Mouse (Mus musculus): ENCODE results near the gene Ctf2. TPM values are rescaled to one million over a fixed set of nuclear protein-coding genes. Genes with fewer than 3 reads are reported as not detected.

The Ctf2 gene
- polyA plus RNA-seq, 1 experiment from 2014 or later, result 0.07 TPM

- WGBS (ENCODE audit: insufficient replicate concordance), result under 1% methylated on average over 19 of the region's 19 CpGs
These were observed 13.3 kb upstream of the Ctf2 start for GRCm38 (mm10) chr7:127745251-127745651.

GRCm38 (mm10) chr7:127744366-127745045 lies 12.5 kb upstream of the Ctf2 start, which contains the start of gene Fbxl19:
Fbxl19 (plus strand) TSS chr7:127744543.
- Histone ChIP-seq H3K36me3 (peaks cover 17% of the 10 kb centered on the region), H3K9me3 (replicated peaks) (no peaks in the 10 kb centered on the region), H3K27me3 (no peaks in the 10 kb centered on the region), H3K4me3 (replicated peaks) (peak within 1 kb of the TSS; percentile 70), H3K4me1 (replicated peaks) (peaks cover 37% of the 10 kb centered on the region), H3K4me2 (peak within 1 kb of the TSS; percentile 98), H3K9ac (peak within 1 kb of the TSS; percentile 78), H3K27ac (peak within 1 kb of the TSS; percentile 84)
- DNase-seq (peak; percentile 60), ATAC-seq (ENCODE audit: low read depth) (no peak)
- under 1% methylated on average over 26 of the region's 26 CpGs for WGBS (ENCODE audit: insufficient replicate concordance)

More at GRCm38 (mm10) chr7:127745251-127745651, 13.3 kb upstream of the Ctf2 start:
- H3K9ac ChIP-seq, result peak overlapping the region; percentile 78
- H3K27ac ChIP-seq, result peak overlapping the region; percentile 84
- DNase-seq (peak; percentile 84), ATAC-seq (ENCODE audit: low read depth) (peak; percentile 81)
- H3K36me3 ChIP-seq, result peaks cover 24% of the 10 kb centered on the region
- peaks cover 37% of the 10 kb centered on the region for H3K4me1 ChIP-seq (replicated peaks)
- peak overlapping the region; percentile 70 for H3K4me3 ChIP-seq (replicated peaks)
- H3K9me3 ChIP-seq (replicated peaks), result no peaks in the 10 kb centered on the region
- peak overlapping the region; percentile 98 for H3K4me2 ChIP-seq
- no peaks in the 10 kb centered on the region for H3K27me3 ChIP-seq

GRCm38 (mm10) chr7:127730170-127730569 lies 1.8 kb downstream of the Ctf2 start:
- H3K9me3 ChIP-seq (replicated peaks), result no peaks in the 10 kb centered on the region
- H3K27ac ChIP-seq, result no peak overlapping the region
- no peak overlapping the region for H3K9ac ChIP-seq
- no peaks in the 10 kb centered on the region for H3K4me1 ChIP-seq (replicated peaks)
- WGBS (ENCODE audit: insufficient replicate concordance), result 48% methylated on average over 4 of the region's 4 CpGs
- no peak overlapping the region for H3K4me3 ChIP-seq (replicated peaks)
- H3K27me3 ChIP-seq, result no peaks in the 10 kb centered on the region
- DNase-seq (no peak), ATAC-seq (ENCODE audit: low read depth) (no peak)
- no peaks in the 10 kb centered on the region for H3K36me3 ChIP-seq
- no peak overlapping the region for H3K4me2 ChIP-seq

- Histone ChIP-seq H3K9ac (no peak overlapping the region), H3K4me3 (replicated peaks) (no peak overlapping the region), H3K4me1 (replicated peaks) (no peaks in the 10 kb centered on the region), H3K9me3 (replicated peaks) (no peaks in the 10 kb centered on the region), H3K36me3 (no peaks in the 10 kb centered on the region), H3K4me2 (no peak overlapping the region), H3K27me3 (no peaks in the 10 kb centered on the region), H3K27ac (no peak overlapping the region)
- 63% methylated on average over 7 of the region's 7 CpGs for WGBS (ENCODE audit: insufficient replicate concordance)
- no peak for ATAC-seq (ENCODE audit: low read depth)
- DNase-seq, result no peak
These were observed 4.1 kb downstream of the Ctf2 start for GRCm38 (mm10) chr7:127727898-127728297.

GRCm38 (mm10) chr7:127725924-127726323 lies 6.0 kb downstream of the Ctf2 start:
- H3K27ac ChIP-seq, result no peak overlapping the region
- 50% methylated on average over 6 of the region's 6 CpGs for WGBS (ENCODE audit: insufficient replicate concordance)

GRCm38 (mm10) chr7:127725490-127725889 lies 6.5 kb downstream of the Ctf2 start:
- Histone ChIP-seq H3K4me2 (no peak overlapping the region), H3K27ac (no peak overlapping the region), H3K4me3 (replicated peaks) (no peak overlapping the region), H3K4me1 (replicated peaks) (no peaks in the 10 kb centered on the region), H3K9me3 (replicated peaks) (no peaks in the 10 kb centered on the region), H3K9ac (no peak overlapping the region), H3K36me3 (no peaks in the 10 kb centered on the region), H3K27me3 (no peaks in the 10 kb centered on the region)
- ATAC-seq (ENCODE audit: low read depth), result no peak
- DNase-seq, result no peak
- WGBS (ENCODE audit: insufficient replicate concordance), result 46% methylated on average over 2 of the region's 2 CpGs

More at GRCm38 (mm10) chr7:127725924-127726323, 6.0 kb downstream of the Ctf2 start:
- H3K9me3 ChIP-seq (replicated peaks), result no peaks in the 10 kb centered on the region
- no peaks in the 10 kb centered on the region for H3K4me1 ChIP-seq (replicated peaks)
- DNase-seq, result no peak
- no peak for ATAC-seq (ENCODE audit: low read depth)
- H3K36me3 ChIP-seq, result no peaks in the 10 kb centered on the region
- no peak overlapping the region for H3K4me3 ChIP-seq (replicated peaks)
- no peak overlapping the region for H3K9ac ChIP-seq
- H3K27me3 ChIP-seq, result no peaks in the 10 kb centered on the region
- no peak overlapping the region for H3K4me2 ChIP-seq

- Histone ChIP-seq H3K36me3 (no peaks in the 10 kb centered on the region), H3K4me1 (replicated peaks) (peaks cover 11% of the 10 kb centered on the region), H3K27ac (no peak overlapping the region), H3K4me2 (no peak overlapping the region), H3K4me3 (replicated peaks) (no peak overlapping the region), H3K9ac (no peak overlapping the region), H3K27me3 (peaks cover 11% of the 10 kb centered on the region), H3K9me3 (replicated peaks) (no peaks in the 10 kb centered on the region)
- WGBS (ENCODE audit: insufficient replicate concordance), result 72% methylated on average over 6 of the region's 6 CpGs
- no peak for DNase-seq
- ATAC-seq (ENCODE audit: low read depth), result no peak
These were observed 12.7 kb downstream of the Ctf2 start for GRCm38 (mm10) chr7:127719258-127719657.

GRCm38 (mm10) chr7:127718339-127718738 lies 13.6 kb downstream of the Ctf2 start:
- DNase-seq, result no peak
- no peak for ATAC-seq (ENCODE audit: low read depth)
- Histone ChIP-seq H3K9me3 (replicated peaks) (no peaks in the 10 kb centered on the region), H3K9ac (no peak overlapping the region), H3K4me2 (no peak overlapping the region), H3K4me3 (replicated peaks) (no peak overlapping the region), H3K27me3 (peaks cover 11% of the 10 kb centered on the region), H3K27ac (no peak overlapping the region), H3K4me1 (replicated peaks) (peaks cover 11% of the 10 kb centered on the region), H3K36me3 (no peaks in the 10 kb centered on the region)
- 68% methylated on average over 6 of the region's 6 CpGs for WGBS (ENCODE audit: insufficient replicate concordance)

- DNase-seq (peak; percentile 50), ATAC-seq (ENCODE audit: low read depth) (peak; percentile 66)
- whole genome bisulfite sequencing (ENCODE audit: insufficient replicate concordance), result 1% methylated on average over 41 of the region's 41 CpGs
- peak overlapping the region; percentile 49 for H3K4me3 ChIP-seq (replicated peaks)
- H3K9ac ChIP-seq, result peak overlapping the region; percentile 62
- H3K27me3 ChIP-seq, result peaks cover 11% of the 10 kb centered on the region
- H3K9me3 ChIP-seq (replicated peaks), result no peaks in the 10 kb centered on the region
- H3K27ac ChIP-seq, result no peak overlapping the region
- H3K36me3 ChIP-seq, result no peaks in the 10 kb centered on the region
- peak overlapping the region; percentile 78 for H3K4me2 ChIP-seq
- peaks cover 25% of the 10 kb centered on the region for H3K4me1 ChIP-seq (replicated peaks)
These were observed 15.0 kb downstream of the Ctf2 start for GRCm38 (mm10) chr7:127716992-127717391.

- ATAC-seq (ENCODE audit: low read depth) (no peak), DNase-seq (no peak)
- Histone ChIP-seq H3K4me3 (replicated peaks) (no peak overlapping the region), H3K4me1 (replicated peaks) (peaks cover 33% of the 10 kb centered on the region), H3K4me2 (no peak overlapping the region), H3K9ac (no peak overlapping the region), H3K27me3 (peaks cover 11% of the 10 kb centered on the region), H3K27ac (no peak overlapping the region), H3K9me3 (replicated peaks) (no peaks in the 10 kb centered on the region), H3K36me3 (no peaks in the 10 kb centered on the region)
- 72% methylated on average over 4 of the region's 4 CpGs for WGBS (ENCODE audit: insufficient replicate concordance)
These were observed 17.1 kb downstream of the Ctf2 start for GRCm38 (mm10) chr7:127714816-127715215.

- Histone ChIP-seq H3K9ac (peak within 1 kb of the TSS; percentile 61), H3K9me3 (replicated peaks) (no peaks in the 10 kb centered on the region), H3K4me3 (replicated peaks) (peak within 1 kb of the TSS; percentile 48), H3K36me3 (no peaks in the 10 kb centered on the region), H3K4me1 (replicated peaks) (peaks cover 48% of the 10 kb centered on the region), H3K27ac (peak within 1 kb of the TSS; percentile 74), H3K27me3 (peaks cover 10% of the 10 kb centered on the region), H3K4me2 (peak within 1 kb of the TSS; percentile 69)
- 5% methylated on average over 28 of the region's 28 CpGs for WGBS (ENCODE audit: insufficient replicate concordance)
- DNase-seq (peak; percentile 54), ATAC-seq (ENCODE audit: low read depth) (no peak)
These were observed 19.2 kb downstream of the Ctf2 start, which contains the start of gene Ctf1 for GRCm38 (mm10) chr7:127712461-127713385. Ctf1 (plus strand) TSS chr7:127712736.

Measured in liver, embryonic 13.5 days (tissue).